Mouse (Mus musculus) kidney, adult 9 months (tissue): ENCODE data around the gene Cdca4.
"Not testable (repeated sequence)": the region's sequence is repeated elsewhere in the genome, so short reads cannot be mapped to it uniquely, and the experiment has no call there.

ENCODE experiments used
- DNase-seq: peaks from one replicate; pipeline ENCODE4 v3.0.0; 2022

The Cdca4 gene

GRCm38 (mm10) chr12:112857021-112857925, 28.1 kb upstream of the Cdca4 start:
- DNase-seq = no peak

GRCm38 (mm10) chr12:112856338-112856737, 27.1 kb upstream of the Cdca4 start:
- DNase-seq = no peak

GRCm38 (mm10) chr12:112854610-112855333, 25.5 kb upstream of the Cdca4 start:
- DNase-seq = no peak

GRCm38 (mm10) chr12:112853050-112853729, 24.0 kb upstream of the Cdca4 start:
- no peak for DNase-seq

GRCm38 (mm10) chr12:112851116-112851515, 21.9 kb upstream of the Cdca4 start:
- DNase-seq = no peak

GRCm38 (mm10) chr12:112850344-112850743, 21.1 kb upstream of the Cdca4 start:
- DNase-seq = no peak

- no peak for DNase-seq
These were observed 20.2 kb upstream of the Cdca4 start for GRCm38 (mm10) chr12:112849235-112850022.

GRCm38 (mm10) chr12:112847880-112848279, 18.7 kb upstream of the Cdca4 start:
- no peak for DNase-seq

- peak; percentile 89 for DNase-seq
These were observed 14.6 kb upstream of the Cdca4 start for GRCm38 (mm10) chr12:112843803-112844202.

- DNase-seq = not testable (repeated sequence)
These were observed 12.9 kb upstream of the Cdca4 start for GRCm38 (mm10) chr12:112842128-112842527.

- not testable (repeated sequence) for DNase-seq
These were observed 12.2 kb upstream of the Cdca4 start for GRCm38 (mm10) chr12:112841338-112841892.

- DNase-seq = no peak
These were observed 11.2 kb upstream of the Cdca4 start for GRCm38 (mm10) chr12:112840209-112841086.

- DNase-seq = no peak
These were observed 5.8 kb upstream of the Cdca4 start for GRCm38 (mm10) chr12:112835046-112835445.

GRCm38 (mm10) chr12:112833527-112833926, 4.3 kb upstream of the Cdca4 start:
- no peak for DNase-seq

- DNase-seq = no peak
These were observed 3.2 kb upstream of the Cdca4 start for GRCm38 (mm10) chr12:112832411-112832810.

- DNase-seq = no peak
These were observed 1.3 kb upstream of the Cdca4 start for GRCm38 (mm10) chr12:112830570-112830969.

GRCm38 (mm10) chr12:112830141-112830540, 918 bp upstream of the Cdca4 start:
- DNase-seq = no peak

- no peak for DNase-seq
These were observed 551 bp downstream of the Cdca4 start for GRCm38 (mm10) chr12:112828501-112829243.

GRCm38 (mm10) chr12:112825901-112826300, 3.3 kb downstream of the Cdca4 start:
- DNase-seq = no peak

GRCm38 (mm10) chr12:112823221-112823620, 6.0 kb downstream of the Cdca4 start:
- no peak for DNase-seq
